Mouse (Mus musculus): ENCODE measurements around the gene Slc22a16. TPM values are rescaled to one million over a fixed set of nuclear protein-coding genes. Genes with fewer than 3 reads are reported as not detected.

The Slc22a16 gene
- total RNA-seq (2012; rRNA removed) = not detected in 2 replicates

DNA sequence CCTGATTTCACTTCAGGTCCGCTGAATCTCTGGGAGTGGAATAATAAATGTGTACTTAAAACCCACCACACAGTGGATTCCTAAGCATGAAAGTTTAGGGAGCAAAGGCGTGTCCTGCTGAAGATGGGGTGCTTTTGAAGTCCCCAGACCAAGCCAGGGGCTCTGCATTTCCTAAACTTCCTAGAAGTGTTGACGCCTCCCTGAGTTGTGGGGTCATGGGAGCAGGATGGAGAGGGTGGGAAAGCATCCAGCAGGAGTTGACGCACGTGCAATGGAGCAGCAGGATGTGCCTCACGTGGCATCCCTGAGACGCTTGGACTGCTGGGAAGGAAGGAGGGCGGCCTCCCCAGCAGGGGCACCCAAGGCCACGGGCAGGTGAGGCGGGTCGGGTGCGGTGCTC lies at the start of gene Slc22a16:
Gene Slc22a16 (plus strand): TSS at position 301 of the 400 bp plus-strand sequence.
- TF ChIP-seq CHD2 (IDR thresholded peaks at IDR 0.05; ENCODE audit: low read depth, low read length) (no peak), ZNF384 (IDR thresholded peaks at IDR 0.05; ENCODE audit: low read depth, low read length) (no peak), ZC3H11A (IDR thresholded peaks at IDR 0.05; ENCODE audit: borderline replicate concordance, low read depth, low read length) (no peak), HCFC1 (IDR thresholded peaks at IDR 0.05; ENCODE audit: borderline replicate concordance, insufficient read depth, low read length) (no peak), MAFK (IDR thresholded peaks at IDR 0.05; ENCODE audit: insufficient read depth, low read depth, low read length) (no peak)
- in situ Hi-C loops (cut with MboI; ENCODE audit: low sequenced_read_pairs in 2 of 2, unreplicated experiment in 2 of 2) = no loop called here
- no peaks in the 10 kb centered on the region for H3K9me3 ChIP-seq (ENCODE audit: control insufficient read depth, insufficient read depth, low read depth, low read length)

DNA sequence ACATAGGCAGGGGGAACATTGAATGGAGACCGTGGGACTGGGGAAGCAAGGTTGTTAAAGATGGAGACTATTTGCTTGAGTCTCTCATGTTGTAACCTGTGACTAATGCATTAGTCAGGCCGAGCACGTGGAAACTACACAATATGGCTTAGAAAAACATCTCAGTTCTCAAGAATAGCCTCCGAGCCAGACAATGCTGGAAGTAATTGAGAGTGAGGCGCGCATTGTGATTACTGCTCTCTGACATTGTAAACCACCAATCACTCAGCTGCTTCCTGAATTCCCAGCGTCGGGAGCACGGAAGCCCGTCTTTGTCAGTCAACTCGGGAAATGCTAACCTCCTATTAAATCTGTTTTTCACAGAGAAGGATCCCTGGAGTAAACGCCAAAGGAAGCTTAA lies 48.6 kb upstream of the Slc22a16 start:
- no peak for TF ChIP-seq ZC3H11A (IDR thresholded peaks at IDR 0.05; ENCODE audit: borderline replicate concordance, low read depth, low read length)
- no peak for TF ChIP-seq MAFK (IDR thresholded peaks at IDR 0.05; ENCODE audit: insufficient read depth, low read depth, low read length)
- no peak for TF ChIP-seq ZNF384 (IDR thresholded peaks at IDR 0.05; ENCODE audit: low read depth, low read length)
- no peak for TF ChIP-seq HCFC1 (IDR thresholded peaks at IDR 0.05; ENCODE audit: borderline replicate concordance, insufficient read depth, low read length)
- TF ChIP-seq CHD2 (IDR thresholded peaks at IDR 0.05; ENCODE audit: low read depth, low read length) = no peak
- Histone ChIP-seq H3K27ac (ENCODE audit: insufficient read depth, low read depth, low read length, poor library complexity, severe bottlenecking) (no peak overlapping the region), H3K9me3 (ENCODE audit: control insufficient read depth, insufficient read depth, low read depth, low read length) (no peaks in the 10 kb centered on the region), H3K36me3 (ENCODE audit: control insufficient read depth, insufficient read depth, low read length, poor library complexity, severe bottlenecking) (no peaks in the 10 kb centered on the region), H3K4me3 (ENCODE audit: insufficient read depth in 1 of 2, low read depth in 1 of 2, low read length in 2 of 2, poor library complexity in 1 of 2, severe bottlenecking in 1 of 2) (no peak overlapping the region), H3K4me1 (ENCODE audit: control insufficient read depth in 2 of 2, insufficient read depth in 2 of 2, low read length in 2 of 2, poor library complexity in 1 of 2) (no peaks in the 10 kb centered on the region), H3K9ac (ENCODE audit: insufficient read depth, low read depth, low read length, poor library complexity, severe bottlenecking) (no peak overlapping the region)
- in situ Hi-C loops (cut with MboI; ENCODE audit: low sequenced_read_pairs in 2 of 2, unreplicated experiment in 2 of 2) = loop anchor here (5.0 to 10.0 kb wide), 4 partner anchors 157 to 257 kb away; partner anchors contain the start of gene Amd1 (in 1 of the 2)
- no peak for DNase-seq (ENCODE audit: low read depth, low spot score)

More for the DNA sequence above, at the start of gene Slc22a16:
- no peak for DNase-seq (ENCODE audit: low read depth, low spot score)
- H3K4me3 ChIP-seq (ENCODE audit: insufficient read depth in 1 of 2, low read depth in 1 of 2, low read length in 2 of 2, poor library complexity in 1 of 2, severe bottlenecking in 1 of 2) = no peak within 1 kb of the TSS
- no peak within 1 kb of the TSS for H3K9ac ChIP-seq (ENCODE audit: insufficient read depth, low read depth, low read length, poor library complexity, severe bottlenecking)
- H3K27ac ChIP-seq (ENCODE audit: insufficient read depth, low read depth, low read length, poor library complexity, severe bottlenecking) = no peak within 1 kb of the TSS
- no peaks in the 10 kb centered on the region for H3K36me3 ChIP-seq (ENCODE audit: control insufficient read depth, insufficient read depth, low read length, poor library complexity, severe bottlenecking)
- H3K4me1 ChIP-seq (ENCODE audit: control insufficient read depth in 2 of 2, insufficient read depth in 2 of 2, low read length in 2 of 2, poor library complexity in 1 of 2) = no peaks in the 10 kb centered on the region

DNA sequence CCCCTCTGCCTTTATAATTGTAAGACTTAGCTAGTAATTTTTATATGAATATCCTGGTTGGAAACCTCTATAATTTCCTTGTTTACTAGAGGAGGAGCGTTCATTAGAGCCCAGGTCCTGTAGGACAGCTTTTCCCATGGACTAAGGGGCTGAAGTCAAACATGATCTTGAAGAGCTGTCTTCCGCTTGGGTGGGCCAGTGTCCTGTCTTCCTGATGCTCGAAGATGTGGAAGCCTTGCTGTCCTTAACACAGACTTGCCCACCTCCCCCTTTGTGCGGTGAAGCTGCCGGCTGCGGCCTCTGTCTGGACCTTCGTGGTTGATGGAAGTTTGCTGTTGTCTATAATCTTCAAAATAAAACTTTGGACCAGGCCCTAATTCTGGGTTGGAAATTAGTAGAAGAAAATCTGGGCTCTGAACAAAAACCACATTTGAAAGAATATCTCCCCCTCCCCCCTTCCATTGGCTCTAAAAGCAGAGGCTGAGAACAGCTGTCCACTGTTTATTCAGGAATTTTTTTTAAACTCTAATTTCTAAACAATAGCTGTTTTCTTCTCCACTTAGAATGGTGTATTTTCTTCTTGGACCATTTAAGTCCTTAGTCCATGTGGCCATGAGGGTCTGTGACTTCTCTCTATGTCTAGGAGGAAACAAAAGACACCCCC lies 46.7 kb upstream of the Slc22a16 start:
- TF ChIP-seq HCFC1 (IDR thresholded peaks at IDR 0.05; ENCODE audit: borderline replicate concordance, insufficient read depth, low read length) = no peak
- no peak for TF ChIP-seq CHD2 (IDR thresholded peaks at IDR 0.05; ENCODE audit: low read depth, low read length)
- TF ChIP-seq ZNF384 (IDR thresholded peaks at IDR 0.05; ENCODE audit: low read depth, low read length) = no peak
- no peak for TF ChIP-seq ZC3H11A (IDR thresholded peaks at IDR 0.05; ENCODE audit: borderline replicate concordance, low read depth, low read length)
- TF ChIP-seq MAFK (IDR thresholded peaks at IDR 0.05; ENCODE audit: insufficient read depth, low read depth, low read length) = no peak
- H3K4me3 ChIP-seq (ENCODE audit: insufficient read depth in 1 of 2, low read depth in 1 of 2, low read length in 2 of 2, poor library complexity in 1 of 2, severe bottlenecking in 1 of 2) = no peak overlapping the region
- no peaks in the 10 kb centered on the region for H3K9me3 ChIP-seq (ENCODE audit: control insufficient read depth, insufficient read depth, low read depth, low read length)
- no peaks in the 10 kb centered on the region for H3K4me1 ChIP-seq (ENCODE audit: control insufficient read depth in 2 of 2, insufficient read depth in 2 of 2, low read length in 2 of 2, poor library complexity in 1 of 2)
- H3K27ac ChIP-seq (ENCODE audit: insufficient read depth, low read depth, low read length, poor library complexity, severe bottlenecking) = no peak overlapping the region
- no peaks in the 10 kb centered on the region for H3K36me3 ChIP-seq (ENCODE audit: control insufficient read depth, insufficient read depth, low read length, poor library complexity, severe bottlenecking)
- no peak overlapping the region for H3K9ac ChIP-seq (ENCODE audit: insufficient read depth, low read depth, low read length, poor library complexity, severe bottlenecking)
- in situ Hi-C loops (cut with MboI; ENCODE audit: low sequenced_read_pairs in 2 of 2, unreplicated experiment in 2 of 2) = loop anchor here (5.0 to 10.0 kb wide), 4 partner anchors 159 to 259 kb away; partner anchors contain the start of gene Amd1 (in 1 of the 2)
- no peak for DNase-seq (ENCODE audit: low read depth, low spot score)

DNA sequence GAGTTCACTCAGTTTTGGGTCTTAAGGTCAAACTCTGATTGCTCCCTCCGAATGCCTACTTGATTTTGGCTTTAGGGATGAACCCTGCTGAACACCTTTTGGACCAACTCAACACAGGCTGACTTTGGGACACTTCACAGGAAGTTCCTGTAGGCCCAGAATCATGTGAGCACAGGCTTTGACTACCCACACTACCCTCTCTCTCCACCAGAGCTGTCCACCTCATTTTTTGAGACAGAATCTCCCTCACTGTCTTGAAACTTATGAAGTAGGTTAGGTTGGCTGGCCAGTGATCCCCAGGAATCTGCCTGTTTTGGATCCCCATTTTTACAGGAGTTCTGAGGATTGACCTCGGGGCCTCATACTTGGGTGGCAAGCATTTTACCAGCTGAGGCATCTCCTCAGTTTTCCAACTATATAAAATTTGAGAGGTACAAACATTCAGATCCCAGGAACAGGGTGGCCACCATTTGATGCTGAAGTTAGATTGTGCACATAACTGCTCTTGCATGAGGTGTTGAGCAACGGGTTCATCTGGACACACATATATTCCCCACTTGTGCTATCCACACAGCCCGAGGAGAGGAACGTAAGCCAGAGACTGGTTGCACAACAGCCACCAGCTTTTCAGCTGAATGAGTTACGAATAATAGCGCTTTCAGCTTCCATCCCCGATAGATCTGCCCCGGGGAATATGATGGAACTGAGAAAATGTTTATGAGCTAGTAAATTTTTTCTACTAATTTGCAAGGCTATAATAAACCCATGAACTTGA lies 45.9 kb upstream of the Slc22a16 start:
- Histone ChIP-seq H3K4me3 (ENCODE audit: insufficient read depth in 1 of 2, low read depth in 1 of 2, low read length in 2 of 2, poor library complexity in 1 of 2, severe bottlenecking in 1 of 2) (no peak overlapping the region), H3K9ac (ENCODE audit: insufficient read depth, low read depth, low read length, poor library complexity, severe bottlenecking) (no peak overlapping the region), H3K36me3 (ENCODE audit: control insufficient read depth, insufficient read depth, low read length, poor library complexity, severe bottlenecking) (no peaks in the 10 kb centered on the region), H3K27ac (ENCODE audit: insufficient read depth, low read depth, low read length, poor library complexity, severe bottlenecking) (no peak overlapping the region), H3K4me1 (ENCODE audit: control insufficient read depth in 2 of 2, insufficient read depth in 2 of 2, low read length in 2 of 2, poor library complexity in 1 of 2) (no peaks in the 10 kb centered on the region), H3K9me3 (ENCODE audit: control insufficient read depth, insufficient read depth, low read depth, low read length) (no peaks in the 10 kb centered on the region)
- no peak for DNase-seq (ENCODE audit: low read depth, low spot score)
- TF ChIP-seq ZNF384 (IDR thresholded peaks at IDR 0.05; ENCODE audit: low read depth, low read length) = no peak
- no peak for TF ChIP-seq MAFK (IDR thresholded peaks at IDR 0.05; ENCODE audit: insufficient read depth, low read depth, low read length)
- no peak for TF ChIP-seq CHD2 (IDR thresholded peaks at IDR 0.05; ENCODE audit: low read depth, low read length)
- TF ChIP-seq HCFC1 (IDR thresholded peaks at IDR 0.05; ENCODE audit: borderline replicate concordance, insufficient read depth, low read length) = no peak
- TF ChIP-seq ZC3H11A (IDR thresholded peaks at IDR 0.05; ENCODE audit: borderline replicate concordance, low read depth, low read length) = no peak
- in situ Hi-C loops (cut with MboI; ENCODE audit: low sequenced_read_pairs in 2 of 2, unreplicated experiment in 2 of 2) = loop anchor here (5.0 to 10.0 kb wide), 4 partner anchors 159 to 259 kb away; partner anchors contain the start of gene Amd1 (in 1 of the 2)

Data from ES-E14 (cell line).